Mouse (Mus musculus) midbrain, embryonic 15.5 days (tissue): ENCODE results near the gene Lcmt1. TPM values are rescaled to one million over a fixed set of nuclear protein-coding genes. Genes with fewer than 3 reads are reported as not detected.

Source experiments
- polyA plus RNA-seq: library from polyadenylated mRNA; unstranded; fragments of >200 nt; fragmentation: Nextera tagmentation; extraction: Ambion mirVana; gene quantifications from 2 replicates; pipeline ENCODE4 v1.2.1, GENCODE M21; 2015

The Lcmt1 gene
- polyA plus RNA-seq, 1 experiment from 2014 or later = 101 TPM

Other genes starting within 250 kb of the Lcmt1 start
- gene Tnrc6a, start 245.9 kb upstream of the Lcmt1 start, polyA plus RNA-seq = 44.0 and 57.7 TPM in 2 replicates
- 0.29 and 0.34 TPM in 2 replicates for gene Slc5a11, start 155.0 kb upstream of the Lcmt1 start, polyA plus RNA-seq
- 8.9 and 10.6 TPM in 2 replicates for gene Arhgap17, start 131 bp downstream of the Lcmt1 start, polyA plus RNA-seq
- gene Aqp8, start 92.5 kb downstream of the Lcmt1 start, polyA plus RNA-seq = not detected in 2 replicates
- 14.5 and 16.2 TPM in 2 replicates for gene Zkscan2, start 130.7 kb downstream of the Lcmt1 start, polyA plus RNA-seq